Mouse (Mus musculus) embryonic facial prominence, embryonic 15.5 days (tissue): ENCODE measurements around the gene Otogl. TPM values are rescaled to one million over a fixed set of nuclear protein-coding genes. Genes with fewer than 3 reads are reported as not detected.

Experiments used
- ATAC-seq: fragments of 200-750 bp; cut with Nextera tagmentation; 2 replicates; pipeline ENCODE4 v1.8.0; 2017; ENCODE audit warnings: low read depth, moderate TSS enrichment; ENCODE audit not compliant: insufficient number of reproducible peaks, low FRiP score, low TSS enrichment
- H3K27ac ChIP-seq: fragments of 300-500 bp; sonication (generic); replicated peaks from 2 replicates; pipeline ENCODE4 v1.5.1; 2015; ENCODE audit warnings: mild to moderate bottlenecking, inconsistent platforms
- H3K27me3 ChIP-seq: fragments of 300-500 bp; sonication (generic); 2 replicates; pipeline ENCODE4 v1.6.1; 2015; ENCODE audit warnings: inconsistent platforms
- H3K36me3 ChIP-seq: fragments of 300-500 bp; sonication (generic); 2 replicates; pipeline ENCODE4 v1.6.1; 2015; ENCODE audit warnings: mild to moderate bottlenecking, inconsistent platforms
- H3K4me1 ChIP-seq: fragments of 300-500 bp; sonication (generic); 2 replicates; pipeline ENCODE4 v1.6.1; 2015; ENCODE audit warnings: inconsistent platforms
- H3K4me2 ChIP-seq: fragments of 300-500 bp; sonication (generic); replicated peaks from 2 replicates; pipeline ENCODE4 v1.6.1; 2015; ENCODE audit warnings: mild to moderate bottlenecking, inconsistent platforms
- H3K4me3 ChIP-seq: fragments of 300-500 bp; sonication (generic); replicated peaks from 2 replicates; pipeline ENCODE4 v1.5.1; 2015; ENCODE audit warnings: mild to moderate bottlenecking, inconsistent platforms
- H3K9ac ChIP-seq: fragments of 300-500 bp; sonication (generic); 2 replicates; pipeline ENCODE4 v1.6.1; 2015; ENCODE audit warnings: inconsistent platforms
- H3K9me3 ChIP-seq: fragments of 300-500 bp; sonication (generic); replicated peaks from 2 replicates; pipeline ENCODE4 v1.6.1; 2016; ENCODE audit warnings: inconsistent platforms
- WGBS: fragments of 180-500 bp; shearing (Covaris S2); methylation state at CpG from one replicate; pipeline ENCODE4 v1.1.7; 2015; 5-methylcytosine and 5-hydroxymethylcytosine counted together
- polyA plus RNA-seq: library from polyadenylated mRNA; unstranded; fragments of >200 nt; fragmentation: Nextera tagmentation; extraction: Ambion mirVana; gene quantifications from 2 replicates; pipeline ENCODE4 v1.2.1, GENCODE M21; 2015

Gene Otogl
- 0.21 and 0.29 TPM in 2 replicates for polyA plus RNA-seq

GRCm38 (mm10) chr10:107912084-107912573 lies at the start of gene Otogl:
Gene Otogl, minus strand, starts transcription at chr10:107912134.
- Histone ChIP-seq H3K9ac (no peak within 1 kb of the TSS), H3K27ac (no peak within 1 kb of the TSS), H3K27me3 (no peaks in the 10 kb centered on the region), H3K9me3 (no peaks in the 10 kb centered on the region), H3K4me2 (no peak within 1 kb of the TSS), H3K4me1 (no peaks in the 10 kb centered on the region), H3K36me3 (no peaks in the 10 kb centered on the region), H3K4me3 (no peak within 1 kb of the TSS)
- ATAC-seq, result no peak
- WGBS, result 53% methylated on average over 7 of the region's 7 CpGs

GRCm38 (mm10) chr10:107956588-107956987 lies 44.7 kb upstream of the Otogl start:
- no peak overlapping the region for H3K27ac ChIP-seq
- no peak overlapping the region for H3K9ac ChIP-seq
- WGBS, result 80% methylated on average over 5 of the region's 5 CpGs
- no peak overlapping the region for H3K4me3 ChIP-seq
- no peaks in the 10 kb centered on the region for H3K9me3 ChIP-seq
- H3K4me2 ChIP-seq, result no peak overlapping the region
- H3K36me3 ChIP-seq, result no peaks in the 10 kb centered on the region
- no peaks in the 10 kb centered on the region for H3K27me3 ChIP-seq
- ATAC-seq, result no peak
- no peaks in the 10 kb centered on the region for H3K4me1 ChIP-seq

GRCm38 (mm10) chr10:107954444-107954843 lies 42.5 kb upstream of the Otogl start:
- no peak for ATAC-seq
- Histone ChIP-seq H3K36me3 (no peaks in the 10 kb centered on the region), H3K27ac (no peak overlapping the region), H3K4me2 (no peak overlapping the region), H3K9me3 (no peaks in the 10 kb centered on the region), H3K4me1 (no peaks in the 10 kb centered on the region), H3K9ac (no peak overlapping the region), H3K27me3 (no peaks in the 10 kb centered on the region), H3K4me3 (no peak overlapping the region)
- 63% methylated on average over 6 of the region's 6 CpGs for WGBS

GRCm38 (mm10) chr10:107951596-107951995 lies 39.7 kb upstream of the Otogl start:
- Histone ChIP-seq H3K9ac (no peak overlapping the region), H3K4me2 (no peak overlapping the region), H3K27me3 (no peaks in the 10 kb centered on the region), H3K9me3 (no peaks in the 10 kb centered on the region), H3K4me1 (no peaks in the 10 kb centered on the region), H3K36me3 (no peaks in the 10 kb centered on the region), H3K27ac (no peak overlapping the region), H3K4me3 (no peak overlapping the region)
- ATAC-seq, result no peak
- 91% methylated on average over 6 of the region's 6 CpGs for WGBS

- Histone ChIP-seq H3K27me3 (no peaks in the 10 kb centered on the region), H3K36me3 (no peaks in the 10 kb centered on the region), H3K4me1 (no peaks in the 10 kb centered on the region), H3K9me3 (no peaks in the 10 kb centered on the region), H3K4me3 (no peak overlapping the region), H3K4me2 (no peak overlapping the region), H3K27ac (no peak overlapping the region), H3K9ac (no peak overlapping the region)
- no peak for ATAC-seq
- 93% methylated on average over 5 of the region's 5 CpGs for WGBS
Measured at GRCm38 (mm10) chr10:107949945-107950344, 38.0 kb upstream of the Otogl start.

- Histone ChIP-seq H3K9me3 (no peaks in the 10 kb centered on the region), H3K36me3 (no peaks in the 10 kb centered on the region), H3K27ac (no peak overlapping the region), H3K9ac (no peak overlapping the region), H3K4me3 (no peak overlapping the region), H3K4me1 (no peaks in the 10 kb centered on the region), H3K4me2 (no peak overlapping the region), H3K27me3 (no peaks in the 10 kb centered on the region)
- WGBS, result 73% methylated on average over 8 of the region's 8 CpGs
- ATAC-seq, result no peak
Measured at GRCm38 (mm10) chr10:107948647-107949046, 36.7 kb upstream of the Otogl start.

- no peak for ATAC-seq
- Histone ChIP-seq H3K4me3 (no peak overlapping the region), H3K9ac (no peak overlapping the region), H3K27me3 (no peaks in the 10 kb centered on the region), H3K27ac (no peak overlapping the region), H3K9me3 (no peaks in the 10 kb centered on the region), H3K4me2 (no peak overlapping the region), H3K4me1 (no peaks in the 10 kb centered on the region), H3K36me3 (no peaks in the 10 kb centered on the region)
- WGBS, result 42% methylated on average over 1 of the region's 1 CpGs
Measured at GRCm38 (mm10) chr10:107948038-107948437, 36.1 kb upstream of the Otogl start.

GRCm38 (mm10) chr10:107946348-107946747 lies 34.4 kb upstream of the Otogl start:
- H3K27ac ChIP-seq, result no peak overlapping the region
- ATAC-seq, result no peak
- H3K4me3 ChIP-seq, result no peak overlapping the region

GRCm38 (mm10) chr10:107943859-107944258 lies 31.9 kb upstream of the Otogl start:
- 71% methylated on average over 3 of the region's 3 CpGs for WGBS
- no peak for ATAC-seq
- H3K4me1 ChIP-seq, result no peaks in the 10 kb centered on the region

More at GRCm38 (mm10) chr10:107946348-107946747, 34.4 kb upstream of the Otogl start:
- H3K27me3 ChIP-seq, result no peaks in the 10 kb centered on the region
- H3K36me3 ChIP-seq, result no peaks in the 10 kb centered on the region
- WGBS, result 20% methylated on average over 5 of the region's 5 CpGs
- H3K9ac ChIP-seq, result no peak overlapping the region
- no peak overlapping the region for H3K4me2 ChIP-seq
- no peaks in the 10 kb centered on the region for H3K9me3 ChIP-seq
- H3K4me1 ChIP-seq, result no peaks in the 10 kb centered on the region

GRCm38 (mm10) chr10:107941188-107941900 lies 29.4 kb upstream of the Otogl start:
- H3K27ac ChIP-seq, result no peak overlapping the region
- WGBS, result 93% methylated on average over 4 of the region's 4 CpGs
- H3K4me2 ChIP-seq, result no peak overlapping the region
- H3K4me1 ChIP-seq, result no peaks in the 10 kb centered on the region
- H3K9ac ChIP-seq, result no peak overlapping the region
- no peaks in the 10 kb centered on the region for H3K9me3 ChIP-seq
- no peaks in the 10 kb centered on the region for H3K27me3 ChIP-seq
- no peak for ATAC-seq
- H3K4me3 ChIP-seq, result no peak overlapping the region
- H3K36me3 ChIP-seq, result no peaks in the 10 kb centered on the region

More at GRCm38 (mm10) chr10:107943859-107944258, 31.9 kb upstream of the Otogl start:
- H3K4me3 ChIP-seq, result no peak overlapping the region
- no peak overlapping the region for H3K4me2 ChIP-seq
- no peaks in the 10 kb centered on the region for H3K27me3 ChIP-seq
- H3K36me3 ChIP-seq, result no peaks in the 10 kb centered on the region
- H3K27ac ChIP-seq, result no peak overlapping the region
- H3K9ac ChIP-seq, result no peak overlapping the region
- no peaks in the 10 kb centered on the region for H3K9me3 ChIP-seq

GRCm38 (mm10) chr10:107940302-107940701 lies 28.4 kb upstream of the Otogl start:
- H3K36me3 ChIP-seq, result no peaks in the 10 kb centered on the region
- H3K9ac ChIP-seq, result no peak overlapping the region
- H3K9me3 ChIP-seq, result no peaks in the 10 kb centered on the region
- H3K4me2 ChIP-seq, result no peak overlapping the region
- WGBS, result 81% methylated on average over 6 of the region's 6 CpGs
- H3K4me3 ChIP-seq, result no peak overlapping the region
- no peak overlapping the region for H3K27ac ChIP-seq
- H3K4me1 ChIP-seq, result no peaks in the 10 kb centered on the region
- ATAC-seq, result no peak
- no peaks in the 10 kb centered on the region for H3K27me3 ChIP-seq

- H3K4me3 ChIP-seq, result no peak overlapping the region
- no peak for ATAC-seq
- no peaks in the 10 kb centered on the region for H3K36me3 ChIP-seq
- H3K27me3 ChIP-seq, result no peaks in the 10 kb centered on the region
- H3K4me2 ChIP-seq, result no peak overlapping the region
- no peak overlapping the region for H3K27ac ChIP-seq
- 81% methylated on average over 6 of the region's 6 CpGs for WGBS
- H3K9me3 ChIP-seq, result no peaks in the 10 kb centered on the region
- no peaks in the 10 kb centered on the region for H3K4me1 ChIP-seq
- H3K9ac ChIP-seq, result no peak overlapping the region
Measured at GRCm38 (mm10) chr10:107939821-107940220, 27.9 kb upstream of the Otogl start.
